Mouse (Mus musculus): ENCODE results near the gene Mab21l1.

The Mab21l1 gene

GRCm38 (mm10) chr3:55816638-55817375 lies 34.5 kb downstream of the Mab21l1 start:
- peak; percentile 25 for DNase-seq

GRCm38 (mm10) chr3:55818082-55818481 lies 35.8 kb downstream of the Mab21l1 start:
- no peak for DNase-seq

GRCm38 (mm10) chr3:55819598-55819997 lies 37.3 kb downstream of the Mab21l1 start:
- no peak for DNase-seq

GRCm38 (mm10) chr3:55824864-55825263 lies 42.6 kb downstream of the Mab21l1 start:
- no peak for DNase-seq

- DNase-seq, result no peak
These were observed 46.4 kb downstream of the Mab21l1 start for GRCm38 (mm10) chr3:55828481-55829256.

GRCm38 (mm10) chr3:55830226-55830625 lies 47.9 kb downstream of the Mab21l1 start:
- DNase-seq, result no peak

Data from layer of hippocampus, adult 9-11 months (tissue).